Mouse (Mus musculus) CD4-positive, CD25-positive, alpha-beta regulatory T cell, adult 2 months (primary cell): ENCODE results near the gene Pop5.

Experiments used
- DNase-seq: peaks from one replicate; pipeline ENCODE4 v3.0.0-alpha.2; 2012; ENCODE audit warnings: low read depth, low spot score

Pop5 gene

DNA sequence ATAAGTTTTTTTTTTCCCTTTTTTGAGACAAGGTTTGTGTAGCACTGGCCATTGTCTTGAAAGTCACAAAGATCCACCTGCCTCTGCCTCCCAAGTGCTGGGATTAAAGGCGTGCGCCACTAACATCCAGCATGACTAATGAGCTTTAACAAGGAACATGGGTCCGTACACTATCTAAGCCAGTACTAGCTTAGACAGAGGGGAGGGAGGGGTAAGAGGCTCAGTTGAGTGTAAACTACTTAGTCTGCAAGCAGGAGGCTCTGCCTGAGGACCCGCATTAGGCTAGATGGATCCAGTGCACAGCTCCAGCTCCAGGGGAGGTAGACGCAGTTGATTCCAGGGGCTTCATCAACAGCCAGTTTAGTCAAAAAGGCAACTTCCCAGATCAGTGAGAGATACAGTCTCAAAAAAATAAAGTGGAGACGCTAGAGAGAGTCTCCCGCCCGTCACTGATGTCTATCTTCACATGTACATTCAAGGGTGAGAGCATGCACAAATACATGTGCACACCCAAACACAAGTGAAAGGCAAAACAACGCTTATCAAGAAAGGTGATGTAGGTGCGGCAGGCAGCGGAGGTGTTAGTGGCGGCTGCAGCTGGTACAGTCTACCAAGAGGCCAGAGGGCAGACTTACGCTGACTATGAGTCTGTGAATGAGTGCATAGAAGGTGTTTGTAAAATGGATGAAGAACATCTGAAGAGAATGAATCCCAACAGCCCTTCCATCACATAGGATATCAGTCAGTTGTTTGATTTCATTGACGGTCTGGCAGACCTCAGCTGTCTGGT lies 27.1 kb downstream of the Pop5 start:
- DNase-seq, result no peak

DNA sequence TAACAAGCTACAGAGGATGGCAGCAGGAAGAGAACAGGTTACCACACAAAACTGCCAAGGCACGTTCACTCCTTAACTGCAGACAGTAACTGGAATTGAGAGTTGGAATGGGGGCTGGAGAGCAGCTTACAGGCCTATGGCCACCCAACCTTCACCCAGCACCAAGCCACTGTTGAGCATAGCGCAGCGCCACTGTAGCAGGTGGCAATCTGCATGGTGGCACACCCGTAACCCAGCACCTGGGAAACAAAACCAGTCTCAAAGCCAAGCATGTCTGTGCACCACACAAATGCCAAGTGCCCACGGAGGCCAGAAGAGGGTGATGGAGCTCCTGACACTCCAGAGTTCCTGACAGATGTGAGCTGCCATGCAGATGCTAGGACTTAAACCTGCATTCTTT lies 30.7 kb downstream of the Pop5 start:
- no peak for DNase-seq

DNA sequence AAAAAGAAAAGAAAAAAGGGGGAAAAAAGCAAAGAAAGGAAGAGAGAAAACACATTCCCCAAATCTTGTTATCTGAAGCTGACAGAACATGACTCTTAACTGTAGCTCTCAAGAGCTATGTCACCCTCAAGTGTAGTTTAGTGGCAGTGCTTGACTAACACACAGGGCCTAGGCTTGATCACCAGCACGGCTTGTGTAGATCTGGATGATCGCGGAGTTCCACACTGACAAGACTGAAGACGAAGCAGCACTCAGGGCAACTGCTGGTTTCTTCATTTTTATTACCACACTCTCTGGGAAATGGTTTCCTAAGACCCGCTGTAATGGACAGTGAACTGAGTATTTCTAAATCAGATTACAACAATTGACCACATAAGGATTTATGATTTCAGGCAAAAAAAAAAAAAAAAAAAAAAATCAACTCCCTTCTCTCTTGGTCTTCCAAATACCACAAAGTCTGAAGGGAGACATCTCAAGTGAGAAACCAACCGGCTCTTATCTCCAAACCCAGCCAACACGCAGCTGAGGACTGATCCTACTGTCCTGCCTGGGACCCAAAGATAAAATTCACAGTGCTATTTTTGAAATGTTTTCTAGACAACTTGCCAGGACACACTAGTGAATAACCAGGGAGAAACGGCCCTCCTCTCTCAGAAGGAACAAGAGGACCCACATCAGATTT lies 31.3 kb downstream of the Pop5 start:
- no peak for DNase-seq

DNA sequence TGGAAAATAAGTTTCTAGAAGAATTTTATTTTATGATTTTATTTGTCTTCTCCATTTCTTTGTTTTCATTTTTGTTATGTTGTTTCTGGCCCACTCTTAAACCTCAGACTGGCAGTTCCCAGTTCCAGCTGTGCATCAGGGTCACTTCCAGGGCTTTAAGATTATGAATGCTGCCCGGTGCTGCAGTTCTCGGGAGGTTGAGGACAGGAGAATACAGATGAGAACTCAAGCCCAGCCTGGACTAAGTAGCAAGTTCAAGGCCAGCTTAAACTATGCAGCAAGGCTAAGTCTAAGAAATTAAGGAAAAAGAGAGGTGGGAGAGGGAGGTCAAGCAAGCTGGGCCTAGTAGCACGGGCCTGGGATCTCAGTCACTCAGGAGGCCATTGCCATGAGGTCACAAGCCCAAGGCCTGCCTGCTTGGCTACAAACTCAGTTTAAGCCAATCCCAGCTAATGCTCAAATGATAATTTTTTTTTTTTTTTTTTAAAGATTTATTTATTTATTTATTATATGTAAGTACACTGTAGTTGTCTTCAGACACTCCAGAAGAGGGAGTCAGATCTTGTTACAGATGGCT lies 31.9 kb downstream of the Pop5 start:
- no peak for DNase-seq

DNA sequence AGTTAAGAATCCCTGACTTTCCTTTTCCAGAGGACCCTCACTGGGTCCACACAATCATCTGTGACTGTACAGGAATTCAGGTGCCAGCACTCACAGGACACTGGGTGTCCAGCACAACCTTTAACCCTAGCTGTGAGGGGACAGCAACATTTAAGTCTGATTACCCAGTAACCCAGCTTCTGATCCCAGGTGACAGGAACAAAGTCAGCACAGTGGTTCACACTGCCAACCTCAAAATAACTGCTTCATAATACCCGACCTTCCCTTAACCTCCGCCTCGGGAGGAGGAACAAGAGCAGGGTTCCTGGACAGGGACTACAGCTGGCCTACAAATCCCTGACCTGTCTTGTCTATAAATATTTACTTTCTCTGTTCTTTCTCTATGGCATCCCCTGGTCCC lies 32.6 kb downstream of the Pop5 start:
- no peak for DNase-seq

DNA sequence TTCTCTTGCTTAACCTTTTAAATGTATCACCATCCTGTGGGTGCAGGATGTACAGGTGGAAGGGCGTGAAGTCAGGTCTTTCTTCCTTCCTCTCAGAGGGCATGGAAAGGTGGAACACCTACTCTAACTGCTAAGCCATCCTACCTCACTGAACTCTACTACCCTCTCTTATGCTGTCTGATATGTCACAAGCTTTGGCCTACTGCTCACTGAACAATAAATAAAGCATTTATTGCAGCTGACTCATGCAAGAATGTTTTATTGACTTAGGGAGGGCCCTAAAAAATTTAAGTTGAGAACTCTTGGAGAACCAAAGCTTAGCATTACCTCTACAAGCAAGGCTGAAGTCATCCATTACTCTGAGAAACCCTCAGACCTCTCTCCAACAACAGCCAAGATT lies 34.3 kb downstream of the Pop5 start:
- no peak for DNase-seq

DNA sequence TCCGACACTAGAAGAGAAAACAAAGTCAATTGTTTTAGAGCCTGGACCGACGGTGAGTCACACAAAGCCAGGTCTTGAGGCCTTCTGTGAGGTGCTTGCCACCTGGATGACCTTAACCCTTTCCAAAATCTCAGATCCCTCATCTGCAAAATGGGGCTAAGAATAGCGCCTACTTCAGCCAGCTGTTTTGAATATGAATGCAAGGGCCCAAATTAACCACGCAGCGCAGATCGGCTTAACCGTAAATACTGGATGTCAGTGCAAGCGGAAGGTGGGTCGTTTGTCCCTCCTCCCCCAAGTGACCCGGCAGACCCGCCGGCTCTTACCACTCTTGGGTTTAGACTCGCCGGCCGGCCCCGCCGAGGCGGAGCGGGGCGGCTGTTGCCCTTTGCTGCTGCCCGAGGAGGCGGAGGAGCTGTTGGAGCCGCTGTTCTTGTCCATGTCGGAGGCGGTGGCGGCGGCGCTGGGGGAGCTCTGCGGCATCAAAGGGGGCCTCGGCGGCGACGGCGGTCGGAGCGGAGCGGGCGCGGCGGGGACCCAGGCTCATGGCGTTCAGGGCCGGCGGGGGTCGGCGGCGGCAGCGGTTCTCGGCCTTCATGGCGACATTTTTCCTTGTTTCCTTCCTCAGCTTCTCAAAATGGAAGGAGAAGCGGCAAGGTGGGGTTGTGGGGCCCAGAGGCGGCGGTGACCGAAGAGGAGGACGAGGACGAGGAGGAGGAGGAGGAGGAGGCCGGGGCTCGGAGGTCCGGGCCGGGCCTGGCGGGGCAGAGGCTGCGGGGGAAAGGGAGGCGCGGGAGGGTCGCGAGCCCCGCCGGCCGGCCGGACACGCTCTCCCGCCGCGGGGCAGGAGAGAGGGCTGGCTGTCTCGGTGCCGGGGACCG lies 36.5 kb downstream of the Pop5 start:
- DNase-seq, result peak; percentile 57

DNA sequence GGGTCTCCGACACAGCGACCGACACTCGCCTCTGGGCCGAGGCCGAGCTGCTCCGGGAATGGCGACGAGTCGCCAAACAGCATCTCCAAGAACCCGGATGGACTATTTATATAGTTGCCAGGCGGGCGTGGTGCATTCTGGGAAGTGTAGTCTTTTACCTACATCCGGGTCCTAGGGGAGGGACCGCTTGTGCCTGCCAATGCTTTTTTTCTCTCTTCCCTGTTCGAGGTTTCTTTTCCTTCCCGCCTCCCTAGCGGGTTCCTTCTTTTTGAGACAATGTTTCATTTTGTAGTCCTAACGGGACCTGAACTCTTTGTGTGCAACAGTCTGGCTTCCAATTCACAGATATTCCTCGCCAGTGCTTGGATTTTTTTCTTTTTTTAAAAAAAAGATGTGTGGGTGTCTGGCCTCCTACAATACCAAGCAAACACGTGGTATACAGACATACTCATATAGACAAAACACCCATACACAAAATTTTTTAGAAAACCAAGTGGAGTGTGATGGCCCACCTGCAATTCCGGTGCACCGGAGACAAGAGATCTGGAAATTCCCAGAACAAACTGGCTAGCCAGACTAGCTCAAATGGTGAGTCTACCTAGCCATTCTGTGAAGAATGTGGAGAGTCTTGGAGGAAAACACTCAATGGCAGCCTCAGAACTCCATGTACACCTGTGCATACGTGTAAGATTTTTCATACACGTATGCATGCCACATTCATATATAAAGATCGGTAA lies 37.3 kb downstream of the Pop5 start, which contains the start of gene Rnf10:
Gene Rnf10 (minus strand): TSS at position 87 of the 737 bp plus-strand sequence.
- DNase-seq, result peak; percentile 95

DNA sequence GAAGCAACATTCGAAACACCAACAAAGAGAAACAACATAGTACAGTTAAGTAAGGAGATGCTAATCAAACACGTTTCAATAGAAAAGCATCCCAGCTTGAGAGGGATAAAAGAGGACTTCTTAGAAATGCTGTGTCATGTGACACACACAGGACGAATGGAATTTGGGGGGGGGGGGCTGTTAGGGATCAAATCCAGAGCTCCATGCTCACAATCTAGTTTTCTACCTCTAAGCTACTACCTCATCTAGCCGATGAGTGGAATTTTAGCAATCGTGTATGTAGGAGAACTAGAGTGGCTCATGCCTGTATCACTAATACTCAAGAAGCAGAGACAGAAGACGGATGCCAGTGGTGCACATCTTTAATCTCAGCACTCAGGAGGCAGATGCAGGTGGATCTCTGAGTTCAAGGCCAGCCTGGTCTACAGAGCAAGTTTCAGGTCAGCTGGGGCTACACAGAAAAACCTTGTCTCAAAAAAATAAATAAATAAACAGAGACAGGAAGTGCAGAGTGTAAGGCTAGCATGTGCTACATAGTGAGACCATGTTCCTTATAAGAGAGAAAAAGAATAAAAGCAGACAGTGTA lies 38.0 kb downstream of the Pop5 start:
- DNase-seq, result no peak

DNA sequence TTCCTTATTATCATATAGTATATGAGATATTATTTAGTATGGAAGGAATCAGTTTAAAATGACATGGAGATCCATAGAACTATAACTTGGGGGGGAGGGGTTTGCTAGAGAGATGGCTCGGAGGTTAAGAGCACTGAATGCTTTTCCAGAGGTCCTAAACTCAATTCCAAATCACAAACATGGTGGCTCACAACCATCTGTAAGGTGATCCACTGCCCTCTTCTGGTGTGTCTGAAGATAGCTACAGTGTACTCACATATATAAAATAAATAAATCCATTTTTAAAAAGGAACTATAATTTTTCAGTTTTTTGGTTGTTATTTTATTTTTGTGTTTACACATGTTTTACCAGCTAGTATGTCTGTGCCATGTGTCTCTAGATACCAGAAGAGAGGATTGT lies 38.7 kb downstream of the Pop5 start:
- no peak for DNase-seq

DNA sequence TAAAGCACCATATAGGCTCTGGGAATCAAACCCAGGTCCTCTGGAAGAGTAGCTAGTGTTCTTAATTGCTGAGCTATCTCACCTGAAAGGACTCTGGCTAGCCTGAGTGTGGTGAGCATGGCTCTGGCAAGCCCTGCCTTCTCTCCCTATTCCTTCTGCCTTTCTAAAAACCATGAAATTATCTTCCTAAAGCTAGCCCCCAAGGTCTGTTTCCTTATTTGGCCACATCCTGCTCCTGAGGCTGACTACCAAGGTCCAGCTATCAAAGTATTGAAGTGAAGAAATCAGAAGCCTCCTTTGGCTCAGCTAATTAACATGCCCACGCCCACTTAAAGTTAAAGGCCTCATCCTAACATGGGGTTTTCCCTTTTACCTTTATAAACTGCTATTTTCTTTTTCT lies 39.1 kb downstream of the Pop5 start:
- DNase-seq, result peak; percentile 42

DNA sequence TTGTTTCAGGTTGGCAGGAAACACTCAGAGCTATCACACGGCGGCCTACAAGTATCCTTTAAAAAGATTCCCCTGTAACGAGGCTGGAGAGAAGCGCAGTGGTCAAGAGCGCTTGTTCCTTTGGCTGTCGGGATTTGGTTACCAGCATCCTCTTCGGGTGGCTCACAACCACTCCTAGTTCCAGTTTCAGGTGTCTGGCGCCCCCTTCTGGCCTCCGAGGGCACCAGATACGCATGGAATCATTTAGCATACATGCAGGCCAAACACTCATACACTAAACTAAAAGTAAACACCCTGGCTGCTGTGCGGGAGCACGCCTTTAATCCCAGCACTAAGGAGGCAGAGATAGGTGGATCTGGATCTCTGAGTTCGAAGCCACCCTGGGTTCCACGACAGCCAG lies 40.4 kb downstream of the Pop5 start:
- peak; percentile 61 for DNase-seq

DNA sequence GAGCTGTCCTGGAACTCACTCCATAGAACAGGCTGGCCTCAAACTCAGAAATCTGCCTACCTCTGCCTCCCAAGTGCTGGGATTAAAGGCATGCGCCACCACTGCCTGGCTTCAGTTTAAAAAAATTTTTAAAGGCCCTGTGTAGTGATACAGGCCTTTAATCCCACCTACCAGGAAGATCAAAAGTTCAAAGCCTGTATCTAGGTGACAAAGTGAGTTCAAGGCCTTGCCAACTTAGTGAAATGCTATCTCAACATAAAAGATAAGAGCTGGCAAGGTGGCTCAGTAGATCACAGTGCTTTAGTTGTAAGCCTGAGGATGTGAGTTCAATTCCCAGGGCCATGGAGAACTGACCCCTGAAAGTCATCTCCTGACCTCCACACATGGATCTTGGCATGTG lies 42.4 kb downstream of the Pop5 start:
- DNase-seq, result no peak

DNA sequence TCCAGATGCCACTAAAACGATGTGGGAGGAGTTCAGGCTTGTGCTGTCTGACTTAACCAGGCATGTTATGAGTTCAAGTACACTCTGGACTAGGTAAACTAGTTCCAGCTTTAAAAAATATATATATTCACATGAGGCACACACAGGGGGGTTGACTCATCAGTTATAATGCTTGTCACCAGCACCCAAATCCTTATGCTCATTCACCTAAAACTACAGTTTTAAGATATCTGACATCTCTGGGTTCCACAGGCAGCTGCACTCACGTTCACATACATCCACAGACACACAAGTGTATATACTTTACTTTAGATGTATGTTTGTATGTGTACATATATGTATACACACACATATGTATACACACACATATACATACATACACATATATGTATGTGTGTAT lies 43.1 kb downstream of the Pop5 start:
- DNase-seq, result no peak

DNA sequence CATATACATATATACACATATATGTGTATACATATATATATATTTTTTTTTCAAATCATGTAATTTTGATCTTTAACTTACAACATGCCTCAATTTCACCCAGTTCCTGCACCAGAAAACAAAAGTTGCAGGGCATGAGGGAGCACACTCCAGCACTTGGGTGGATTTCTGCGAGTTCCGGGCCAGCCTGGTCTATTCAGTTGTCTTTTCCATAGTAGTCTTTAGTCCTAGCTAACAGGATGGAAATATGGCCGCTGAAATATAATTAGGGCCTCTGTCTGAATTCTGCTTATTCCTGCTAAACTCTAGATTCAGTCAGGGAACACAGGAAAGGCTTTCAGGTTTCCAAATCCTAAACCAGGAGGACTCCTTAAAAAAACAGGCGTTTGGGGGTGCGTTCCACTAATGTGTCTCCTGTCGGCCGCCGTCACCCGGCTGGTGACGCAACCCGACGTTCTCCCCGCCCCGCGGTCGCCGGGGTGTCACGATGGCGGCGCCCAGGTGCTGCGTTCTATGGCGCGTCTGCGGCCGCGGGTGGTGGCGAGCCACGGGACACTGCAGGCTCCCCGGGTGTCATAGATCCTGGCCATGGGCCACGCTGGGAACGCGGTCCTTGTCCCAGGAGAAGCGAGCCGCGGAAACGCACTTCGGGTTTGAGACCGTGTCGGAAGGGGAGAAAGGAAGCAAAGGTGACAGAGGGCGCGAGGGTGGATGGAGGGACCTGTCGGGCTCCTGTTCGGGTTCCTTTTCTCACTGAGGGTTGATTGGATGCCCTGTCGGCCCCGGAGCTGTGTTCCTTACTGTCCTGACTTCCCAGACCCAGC lies 43.8 kb downstream of the Pop5 start, which contains the start of gene Coq5:
Gene Coq5 (plus strand): TSS at position 441 of the 824 bp plus-strand sequence.
- peak; percentile 90 for DNase-seq

DNA sequence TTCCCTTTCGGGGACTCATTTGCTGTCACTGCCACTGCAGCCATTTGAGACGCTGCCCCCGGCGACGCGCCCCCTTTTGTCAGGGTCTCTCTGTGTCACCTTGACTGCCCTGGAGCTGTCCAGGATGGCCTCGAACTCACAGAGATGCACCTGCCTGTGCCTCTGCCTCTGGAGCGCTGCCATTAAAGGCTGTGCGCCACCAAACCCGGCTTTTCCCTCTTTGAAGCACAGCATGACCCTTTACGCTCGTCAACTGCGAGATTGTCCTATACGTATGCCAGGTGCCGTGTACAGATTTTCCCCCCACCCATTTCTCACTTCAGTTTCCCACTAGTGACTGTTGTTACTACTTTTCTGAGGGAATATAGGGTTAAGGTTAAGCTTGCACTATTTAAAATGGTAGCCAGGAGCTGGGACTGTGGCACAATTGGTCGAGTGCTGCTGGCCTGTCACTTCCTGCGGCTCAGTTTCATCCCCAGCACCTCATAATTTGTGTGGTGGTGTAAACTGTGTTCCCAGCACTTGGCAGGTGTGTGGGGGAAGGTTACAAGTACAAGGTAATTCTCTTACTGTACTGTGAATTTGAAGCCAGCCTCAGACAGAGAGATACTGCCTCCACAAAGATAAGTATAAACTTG lies 44.5 kb downstream of the Pop5 start:
- DNase-seq, result peak; percentile 46

DNA sequence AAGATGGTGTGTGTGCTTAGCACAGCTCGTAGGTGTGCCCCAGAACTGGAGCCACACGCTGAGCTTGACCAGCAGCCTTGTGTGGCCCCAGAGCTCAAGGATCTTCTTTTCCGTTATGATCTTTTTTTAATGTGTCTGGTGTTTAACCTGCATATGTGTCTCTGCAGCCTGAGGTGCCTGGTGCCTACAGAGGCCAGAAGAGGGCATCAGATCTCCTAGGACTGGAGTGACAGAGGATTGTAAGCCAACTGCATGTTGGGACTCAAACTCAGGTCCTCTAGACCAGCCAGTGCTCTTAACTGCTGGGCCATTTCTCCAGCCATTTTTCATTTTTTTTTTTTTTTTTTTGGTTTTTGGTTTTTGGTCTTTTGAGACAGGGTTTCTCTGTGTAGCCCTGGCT lies 49.1 kb downstream of the Pop5 start:
- DNase-seq, result peak; percentile 61

DNA sequence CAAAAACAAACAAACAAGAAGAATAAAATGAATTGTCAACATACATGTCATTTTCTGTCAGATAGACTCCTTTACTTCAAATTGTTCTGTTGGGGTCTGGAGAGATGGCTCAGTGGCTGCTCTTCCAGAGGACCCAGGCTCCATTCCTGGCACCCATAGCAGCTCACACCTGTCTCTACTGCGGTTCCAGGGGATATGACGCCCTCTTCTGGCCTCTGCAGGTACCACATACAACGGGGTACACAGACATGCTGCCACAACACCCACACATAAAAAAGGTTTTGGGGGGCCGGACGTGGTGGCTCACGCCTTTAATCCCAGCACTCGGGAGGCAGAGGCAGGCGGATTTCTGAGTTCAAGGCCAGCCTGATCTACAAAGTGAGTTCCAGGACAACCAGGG lies 58.5 kb downstream of the Pop5 start:
- peak; percentile 38 for DNase-seq
